Mouse (Mus musculus): ENCODE results near the gene Rab42.

Gene Rab42

DNA sequence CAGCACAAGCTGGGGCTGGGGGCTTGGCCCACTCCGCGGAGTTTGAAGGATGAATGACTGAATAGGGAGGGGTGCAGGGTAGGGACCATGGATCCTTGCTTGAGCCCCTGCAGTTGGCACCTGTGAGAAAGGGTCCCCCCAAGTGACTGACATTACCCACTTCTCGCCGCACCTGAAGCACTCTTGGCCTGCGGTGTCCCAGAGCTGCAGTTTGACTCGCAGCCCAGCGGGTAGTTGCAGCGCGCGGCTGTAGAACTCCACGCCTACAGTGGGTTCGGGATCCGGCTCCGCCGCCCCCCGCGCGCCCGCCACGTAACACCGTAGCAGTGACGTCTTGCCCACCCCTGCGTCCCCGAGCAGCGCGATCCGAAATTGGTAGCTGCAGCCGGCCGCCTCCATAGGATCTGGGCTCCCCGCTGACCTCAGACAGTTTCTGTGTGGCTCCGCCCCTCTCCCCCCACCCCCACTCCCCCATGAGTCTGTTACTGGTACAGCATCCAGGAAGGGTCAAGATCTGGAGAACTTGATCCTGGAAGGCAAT, at the start of gene Rab42:
TSS of gene Rab42 (minus strand) at position 447 of the 541 bp plus-strand sequence.
- DNase-seq, result peak; percentile 97

DNA sequence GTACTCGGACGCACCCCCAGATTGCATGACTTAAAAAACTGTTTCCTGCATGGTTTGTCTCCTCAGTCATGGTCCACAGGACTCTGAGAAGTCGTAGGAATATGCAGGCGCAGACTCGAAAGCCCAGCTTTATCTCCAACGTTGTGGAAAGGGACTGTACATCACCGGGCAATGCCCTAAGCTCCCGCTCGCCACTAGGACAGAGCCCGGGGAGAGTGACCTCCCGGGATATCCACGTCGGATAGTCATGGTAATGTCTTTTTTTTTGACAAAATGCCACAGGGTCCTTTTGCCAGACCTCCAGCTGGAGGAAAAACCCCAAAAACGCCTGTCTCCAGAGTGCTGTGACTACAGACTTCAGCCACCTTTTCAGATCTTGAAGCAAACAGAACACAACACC, 49.6 kb upstream of the Rab42 start:
- peak; percentile 93 for DNase-seq

DNA sequence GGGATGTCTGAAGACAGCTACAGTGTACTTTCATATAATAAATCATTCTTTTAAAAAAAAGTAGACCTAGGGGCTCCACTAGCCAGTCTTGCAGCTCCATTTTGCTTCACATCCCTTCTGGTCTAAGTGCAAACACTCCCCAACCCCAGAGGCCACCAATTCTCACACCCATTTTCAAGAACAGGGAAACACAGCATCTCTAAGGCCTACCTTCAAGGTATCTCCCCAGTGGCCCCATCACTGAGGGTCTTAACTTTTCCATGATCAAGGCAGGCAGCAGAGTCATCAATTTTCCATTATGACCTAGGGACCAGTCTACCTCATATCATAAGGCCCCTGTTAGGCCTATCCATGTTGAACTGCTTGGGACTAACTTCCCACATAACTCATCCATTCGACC, 48.2 kb upstream of the Rab42 start:
- no peak for DNase-seq

DNA sequence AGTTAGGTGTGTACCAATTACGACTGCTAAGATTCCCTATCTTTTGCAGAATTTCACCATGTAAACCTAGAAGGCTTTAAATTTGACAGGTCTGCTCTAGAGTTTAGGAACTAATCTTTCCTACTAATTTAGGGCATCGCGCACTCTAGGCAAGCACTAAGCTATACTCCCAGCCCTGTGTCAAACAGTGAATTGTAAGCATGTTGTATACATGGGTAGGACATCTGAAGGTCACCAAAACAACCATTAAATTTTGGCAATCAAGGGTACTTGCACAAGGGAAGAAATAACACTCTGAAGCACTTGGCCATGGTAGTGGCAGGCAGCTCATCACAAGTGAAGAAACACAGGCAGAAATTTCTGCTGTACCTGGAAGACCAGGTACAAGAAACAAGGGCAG, 47.7 kb upstream of the Rab42 start:
- no peak for DNase-seq

DNA sequence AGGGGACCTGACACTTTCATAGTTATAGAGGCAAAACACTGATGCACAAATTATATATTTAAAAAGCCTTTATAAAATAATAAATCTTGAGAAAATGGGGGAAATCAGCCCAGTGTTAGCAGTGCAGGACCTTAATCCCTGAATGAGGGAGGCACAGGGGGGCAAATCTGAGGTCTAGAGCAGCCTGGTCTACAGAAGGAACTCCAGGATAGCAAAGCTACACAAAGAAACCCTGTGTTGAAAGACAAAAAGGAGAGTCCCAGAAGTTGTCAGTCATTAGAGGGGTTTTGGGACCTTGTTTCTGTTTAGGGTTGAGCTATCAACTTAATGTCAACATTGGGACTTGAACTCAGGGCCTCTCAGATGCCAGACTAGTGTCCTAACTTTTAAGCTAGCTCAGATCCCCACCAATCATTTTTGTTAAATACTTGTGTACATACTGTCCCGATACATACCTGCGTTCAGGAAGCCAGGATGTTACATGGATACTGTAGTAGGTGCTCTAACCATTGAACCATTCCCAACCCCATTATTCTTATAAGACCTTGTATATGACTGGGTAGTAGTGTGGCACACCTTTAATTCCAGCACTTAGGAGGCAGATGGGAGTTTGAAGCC, 47.0 kb upstream of the Rab42 start:
- DNase-seq, result no peak

DNA sequence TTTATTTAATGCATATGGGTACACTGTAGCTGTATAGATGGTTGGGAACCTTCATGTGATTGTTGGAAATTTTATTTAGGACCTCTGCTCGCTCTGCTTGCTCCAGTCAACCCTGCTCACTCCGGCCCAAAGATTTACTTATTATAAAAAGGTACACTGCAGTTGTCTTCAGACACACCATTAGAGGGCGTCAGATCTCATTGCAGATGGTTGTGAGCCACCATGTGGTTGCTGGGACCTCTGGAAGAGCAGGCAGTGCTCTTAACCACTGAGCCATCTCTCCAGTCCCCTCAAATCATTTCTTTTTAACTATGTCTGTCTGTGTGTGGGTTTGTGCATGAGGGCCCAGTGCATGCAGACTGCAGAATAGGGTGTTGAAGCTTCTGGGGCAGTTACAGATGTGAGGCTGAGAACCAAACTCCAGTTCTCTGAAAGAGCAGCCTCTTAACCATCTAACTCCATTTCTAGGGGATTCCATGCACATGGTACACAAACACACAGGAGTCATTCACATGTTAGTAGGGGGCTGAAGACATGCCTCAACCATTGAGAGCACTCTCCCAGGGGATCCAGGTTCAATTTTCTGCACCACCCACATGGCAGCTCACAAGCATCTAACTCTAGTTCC, 46.4 kb upstream of the Rab42 start:
- no peak for DNase-seq

DNA sequence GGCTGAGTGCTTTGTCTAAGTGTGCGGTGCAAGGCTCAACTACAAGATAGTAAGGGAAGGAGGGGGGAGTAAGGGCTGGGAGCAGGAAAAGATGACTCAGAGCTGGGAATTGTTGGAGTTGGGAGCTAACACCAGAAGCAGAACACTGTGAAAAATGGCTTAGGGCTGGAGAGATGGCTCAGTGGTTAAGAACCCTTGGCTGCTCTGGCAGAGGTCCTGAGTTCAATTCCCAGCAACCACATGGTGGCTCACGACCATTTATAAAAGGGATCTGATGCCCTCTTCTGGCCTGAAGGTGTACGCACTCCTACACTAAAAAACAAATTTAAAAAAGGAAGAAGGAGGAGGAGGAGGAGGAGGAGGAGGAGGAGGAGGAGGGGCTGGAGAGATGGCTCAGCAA, 43.5 kb upstream of the Rab42 start:
- no peak for DNase-seq

DNA sequence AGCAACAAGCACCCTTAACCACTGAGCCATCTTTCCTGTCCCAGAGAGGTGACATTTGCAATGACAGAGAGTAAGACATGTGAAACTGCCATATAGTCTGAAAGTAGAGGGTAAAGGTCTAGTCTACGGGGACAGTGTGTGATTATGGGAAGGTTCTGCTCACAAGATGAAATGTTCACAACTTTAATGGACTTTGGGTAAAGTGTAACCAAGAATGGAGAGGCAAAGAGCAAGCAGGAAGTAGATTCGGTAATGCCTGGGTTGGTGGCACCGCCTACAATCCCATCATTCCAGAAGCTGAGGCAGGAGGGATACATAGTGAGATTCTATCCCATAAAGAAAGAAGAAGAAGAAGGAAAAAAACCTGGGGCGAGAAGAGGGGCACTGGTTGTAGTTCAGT, 43.1 kb upstream of the Rab42 start:
- no peak for DNase-seq

DNA sequence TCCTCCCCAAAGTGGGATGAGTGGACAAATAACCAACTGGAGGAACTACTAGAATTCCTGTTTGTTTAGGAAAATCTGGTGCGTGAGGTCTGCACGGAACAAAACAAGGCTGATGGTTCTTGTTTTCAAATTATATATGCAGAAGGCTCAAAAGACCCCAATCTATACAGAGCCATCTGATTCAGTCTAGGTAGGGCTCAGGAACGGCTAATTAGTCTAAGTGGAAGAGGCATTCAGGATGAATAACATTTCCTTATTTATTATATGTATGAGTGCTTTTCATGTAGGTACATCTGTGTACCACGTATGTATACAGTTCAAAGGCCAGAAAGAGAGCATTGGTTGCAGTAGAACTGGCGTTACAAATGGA, 42.6 kb upstream of the Rab42 start:
- DNase-seq, result no peak

DNA sequence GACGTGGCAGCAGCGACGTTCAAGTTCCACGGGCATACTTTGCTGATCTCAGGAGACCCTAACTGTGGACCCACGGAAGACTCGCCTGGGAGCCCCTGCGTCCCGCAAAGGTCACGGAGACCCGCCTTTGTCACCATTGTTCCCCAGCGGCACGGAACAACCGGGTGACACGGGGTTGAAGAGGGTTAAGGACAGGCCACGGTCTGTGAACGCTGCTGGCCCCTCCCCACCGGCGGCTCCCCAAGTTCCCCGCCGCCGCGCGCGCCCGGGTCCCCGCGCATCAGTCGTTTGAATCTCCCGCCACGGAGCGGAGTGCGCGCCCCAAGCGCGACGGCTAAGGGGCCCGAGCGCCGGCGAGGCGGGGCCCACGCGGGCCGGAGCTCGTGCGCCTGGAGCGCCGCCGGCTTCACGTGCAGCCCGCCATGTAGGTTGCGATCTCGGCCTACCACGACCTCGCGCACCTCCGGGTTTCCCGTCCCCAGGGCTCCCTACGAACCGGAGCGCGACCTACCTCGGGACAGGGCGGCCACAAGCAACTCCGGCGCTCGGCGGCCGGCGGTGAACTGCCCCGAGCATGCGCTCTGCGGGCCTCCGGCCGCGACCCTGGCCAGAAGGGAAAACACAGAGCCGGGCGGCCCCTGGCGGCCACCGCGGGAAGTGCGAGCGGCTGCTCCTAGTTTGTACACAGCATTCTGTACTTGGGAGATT, 42.1 kb upstream of the Rab42 start:
- peak; percentile 99 for DNase-seq

DNA sequence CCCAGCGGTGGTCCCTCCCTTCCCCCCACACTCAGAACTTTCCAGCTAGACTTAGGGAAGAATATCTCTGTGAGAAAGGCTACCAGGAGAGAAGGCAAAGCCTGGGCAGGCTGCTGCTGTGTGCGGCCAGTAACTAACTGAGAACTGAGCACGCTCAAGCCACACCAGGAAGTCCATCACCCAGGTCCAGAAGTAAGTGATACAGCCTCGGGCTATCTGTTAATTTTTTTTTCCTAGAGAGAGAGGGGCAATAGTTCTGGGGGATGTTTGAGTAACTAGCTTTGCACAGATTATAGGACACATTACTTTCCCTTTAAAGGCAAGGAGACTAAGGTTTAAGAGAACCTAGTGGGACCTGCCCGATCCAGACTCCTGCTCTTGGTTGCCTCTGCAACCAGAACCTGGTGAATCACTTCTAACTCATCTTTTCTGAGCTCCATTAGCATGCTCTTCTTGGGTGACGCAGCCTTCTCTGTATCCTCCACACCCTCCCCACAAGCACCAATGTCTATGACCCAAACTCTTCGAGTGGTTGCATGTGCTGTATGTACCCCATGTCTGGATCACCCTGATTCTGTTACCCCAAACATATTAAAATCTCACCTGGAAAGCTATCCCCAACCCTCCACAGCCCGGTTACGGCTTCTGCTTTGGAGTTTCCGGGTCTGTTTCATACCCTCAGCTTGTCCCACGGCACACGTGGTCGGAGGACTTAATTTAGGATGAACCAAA, 41.4 kb upstream of the Rab42 start:
- DNase-seq, result no peak

DNA sequence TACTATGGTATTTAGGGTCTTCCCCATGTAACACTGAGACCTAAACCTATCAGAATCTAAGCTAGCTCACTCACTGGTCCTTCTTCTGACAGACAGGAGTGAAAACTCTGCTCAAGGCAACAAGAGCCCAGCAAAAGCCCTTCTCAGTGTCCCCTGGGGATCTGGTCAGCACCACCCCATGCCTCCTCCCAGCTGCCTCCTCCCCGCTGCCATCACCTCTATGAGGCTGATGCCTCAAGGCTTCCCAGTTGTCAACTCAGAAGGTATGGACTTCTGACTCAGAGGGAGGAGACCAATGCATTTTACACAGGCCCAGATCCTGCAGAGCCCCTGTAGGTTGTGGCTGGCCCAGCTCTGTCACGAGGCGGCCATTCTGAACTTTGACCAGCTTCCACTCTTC, 38.3 kb upstream of the Rab42 start:
- no peak for DNase-seq

DNA sequence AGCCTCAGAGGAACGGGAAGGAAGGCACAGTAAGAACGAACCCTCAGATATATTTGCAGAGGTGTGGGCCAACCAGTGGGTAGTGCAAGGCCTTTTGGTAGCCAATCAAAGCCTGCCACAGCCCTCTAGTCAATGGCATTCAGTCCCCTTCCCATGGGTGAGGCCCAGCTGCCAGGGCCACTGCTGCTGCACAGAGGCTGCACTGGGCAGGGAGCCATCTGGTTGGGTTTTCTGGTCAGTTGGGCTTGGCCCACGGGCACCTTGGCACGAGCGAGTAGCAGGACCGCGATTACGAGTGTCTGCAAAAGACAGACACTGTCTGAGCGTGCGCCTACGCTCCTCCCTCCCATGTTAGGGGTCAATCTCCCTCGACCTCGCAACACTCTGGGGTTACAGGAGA, 35.8 kb upstream of the Rab42 start:
- peak; percentile 97 for DNase-seq

DNA sequence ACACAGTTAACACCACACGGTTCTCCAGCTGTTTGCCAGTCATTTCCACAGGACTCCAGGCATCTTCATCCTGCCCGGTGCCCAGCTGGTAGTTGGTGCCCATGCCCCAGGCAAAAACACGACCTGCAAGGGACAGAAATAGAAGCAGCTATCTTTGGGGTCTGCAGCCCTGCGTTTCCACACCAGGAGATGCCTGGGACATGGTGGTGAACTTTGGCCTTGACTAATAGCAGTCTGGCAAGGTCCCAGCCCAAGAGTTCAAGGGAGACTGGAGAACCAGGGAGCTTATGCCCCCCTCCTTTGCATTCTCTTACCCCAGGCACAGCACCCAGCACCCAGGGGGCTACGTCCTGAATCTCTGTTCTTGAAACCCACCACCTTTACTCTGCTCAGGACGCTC, 29.7 kb upstream of the Rab42 start:
- DNase-seq, result peak; percentile 81

DNA sequence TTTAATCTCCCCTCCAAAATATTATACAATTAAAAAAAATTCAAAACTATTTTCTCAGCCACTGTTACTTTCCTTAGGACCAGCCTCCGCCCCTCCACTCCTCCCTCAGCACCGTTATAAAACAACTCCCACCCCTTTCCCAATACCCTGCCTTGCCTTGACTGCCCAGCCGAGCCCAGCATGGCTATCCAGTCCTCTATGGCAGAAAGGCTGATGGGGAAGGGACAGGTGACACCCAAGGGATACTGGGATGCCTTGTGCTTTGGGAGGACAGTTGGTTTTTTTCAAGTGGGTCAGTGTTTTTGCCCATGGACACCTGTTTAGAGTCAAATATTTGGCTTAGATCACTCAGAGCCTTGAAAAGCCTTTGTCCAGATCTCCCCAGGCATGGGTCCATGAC, 28.8 kb upstream of the Rab42 start:
- DNase-seq, result peak; percentile 78

DNA sequence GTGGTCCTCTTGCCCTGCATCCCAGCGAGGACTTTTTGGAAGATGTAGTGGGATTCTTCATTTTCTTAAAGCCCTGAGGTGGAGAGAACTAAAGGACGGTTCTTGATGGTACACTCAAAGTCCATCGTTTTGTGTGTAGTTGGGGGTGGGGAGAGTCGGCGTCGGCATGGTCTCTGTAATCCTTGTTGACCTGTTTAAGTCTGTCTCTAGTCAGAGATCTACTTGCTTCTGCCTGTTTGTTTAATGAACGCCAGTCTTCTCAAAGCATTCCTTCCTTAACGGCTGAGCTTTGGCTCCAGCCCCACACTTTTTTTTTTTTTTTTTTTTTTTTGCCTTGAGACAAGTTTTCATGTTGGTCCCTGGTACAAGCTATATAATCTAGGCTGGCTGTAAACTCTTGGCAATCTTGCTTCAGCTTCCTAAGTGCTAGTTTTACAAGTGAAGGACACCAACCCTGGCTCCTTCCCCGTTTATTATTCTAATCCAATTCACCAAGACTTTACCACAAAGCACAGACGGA, 26.7 kb upstream of the Rab42 start:
- no peak for DNase-seq

DNA sequence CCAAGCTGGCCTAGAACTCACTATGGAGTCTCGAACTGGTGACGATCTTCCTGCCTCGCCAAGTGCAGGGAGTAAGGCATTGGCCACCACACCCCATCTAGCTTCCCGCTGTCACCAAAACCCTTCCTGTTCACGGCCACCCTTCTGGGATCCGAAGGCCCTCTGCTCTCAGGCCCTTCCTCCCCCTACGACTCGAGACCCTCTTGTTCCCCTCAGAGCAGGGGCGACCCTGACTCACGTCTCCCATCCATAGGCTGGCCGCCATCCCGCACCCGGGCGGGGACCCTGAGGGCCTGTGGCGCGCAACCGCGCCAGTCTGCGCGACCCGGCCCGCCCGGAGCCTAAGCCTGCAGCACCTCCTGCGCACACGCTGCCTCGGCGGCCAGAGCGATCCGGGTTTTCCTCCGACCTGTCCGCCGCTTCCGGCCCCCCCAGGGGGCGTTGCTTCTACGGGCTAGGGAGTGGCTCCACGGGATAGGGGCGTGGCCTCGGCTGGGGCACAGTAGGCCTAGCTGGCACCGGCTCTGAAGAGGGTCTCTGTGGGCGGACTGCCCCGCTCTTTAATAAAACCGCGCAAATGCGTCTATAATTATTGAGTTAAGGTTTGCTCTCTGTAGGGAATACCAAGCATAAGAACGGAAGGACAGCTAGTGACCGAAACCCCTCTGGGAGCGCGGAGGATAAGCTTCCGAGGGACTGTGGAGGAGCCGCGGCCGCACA, 26.1 kb upstream of the Rab42 start, which contains the start of gene Trnau1ap:
TSS of gene Trnau1ap (minus strand) at position 424 of the 720 bp plus-strand sequence.
- DNase-seq, result peak; percentile 99

DNA sequence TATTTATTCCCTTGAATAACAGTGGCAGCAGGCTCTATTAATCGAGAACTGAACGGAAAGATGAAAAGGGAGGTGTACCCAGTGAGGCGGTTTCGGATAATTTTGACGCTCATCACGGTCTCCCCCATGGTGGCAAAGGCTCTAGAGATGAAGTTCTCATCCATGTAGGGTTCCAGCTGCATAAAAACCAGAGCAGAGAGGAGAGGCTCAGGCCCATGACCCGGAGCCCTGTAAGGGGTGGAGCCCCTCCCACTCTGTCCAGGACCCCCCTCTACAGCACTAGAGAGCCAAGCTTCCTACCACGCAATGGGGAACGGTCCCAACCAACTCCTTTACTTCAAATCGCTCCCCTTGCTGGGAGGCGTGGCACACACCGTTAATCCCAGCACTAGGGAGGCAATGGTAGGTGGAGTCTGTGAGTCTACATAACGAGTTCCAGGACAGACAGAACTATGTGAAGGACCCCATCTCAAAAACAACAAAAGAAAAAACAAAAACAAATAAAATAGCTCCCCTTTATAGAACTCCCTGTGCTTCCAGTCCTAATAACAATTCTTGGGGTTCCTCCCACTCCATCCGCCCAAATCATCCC, 25.3 kb upstream of the Rab42 start:
- DNase-seq, result peak; percentile 89

DNA sequence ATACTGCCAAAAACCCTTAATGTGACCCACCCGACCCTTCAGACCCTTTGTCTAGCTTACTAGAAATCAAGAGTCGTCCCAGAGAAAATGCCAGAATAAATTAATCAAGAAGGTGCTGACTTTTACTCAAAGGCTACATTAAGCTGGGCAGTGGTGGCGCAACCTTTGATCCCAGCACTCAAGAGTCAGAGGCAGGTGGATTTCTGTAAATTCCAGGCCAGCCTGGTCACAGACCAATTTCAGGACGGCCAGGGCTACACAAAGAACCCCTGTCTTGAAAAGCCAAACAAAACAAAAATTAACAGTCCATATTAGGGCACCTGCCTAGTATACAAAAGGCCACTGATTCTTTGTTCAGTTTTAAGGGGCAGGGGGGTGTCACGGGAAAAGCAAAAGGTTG, 23.3 kb upstream of the Rab42 start:
- DNase-seq, result peak; percentile 71

DNA sequence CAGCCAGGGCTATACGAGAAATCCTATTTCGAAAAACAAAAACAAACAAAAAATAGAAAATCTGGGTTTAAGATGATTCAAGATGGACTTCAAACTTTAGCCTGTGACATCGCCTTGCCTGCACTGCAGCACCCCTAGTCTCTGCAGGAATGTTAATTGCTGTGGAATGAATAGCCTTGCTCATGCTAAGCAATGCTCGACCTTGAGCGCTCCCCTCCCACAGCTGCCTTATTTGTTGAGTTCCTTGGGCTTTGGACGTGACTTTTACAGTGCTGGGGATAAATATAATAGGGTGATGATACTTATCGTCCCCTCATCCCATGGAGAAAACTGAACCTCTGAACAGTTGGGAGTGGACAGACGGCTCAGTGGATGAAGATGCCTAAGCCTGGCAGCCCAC, 12.5 kb upstream of the Rab42 start:
- no peak for DNase-seq

DNA sequence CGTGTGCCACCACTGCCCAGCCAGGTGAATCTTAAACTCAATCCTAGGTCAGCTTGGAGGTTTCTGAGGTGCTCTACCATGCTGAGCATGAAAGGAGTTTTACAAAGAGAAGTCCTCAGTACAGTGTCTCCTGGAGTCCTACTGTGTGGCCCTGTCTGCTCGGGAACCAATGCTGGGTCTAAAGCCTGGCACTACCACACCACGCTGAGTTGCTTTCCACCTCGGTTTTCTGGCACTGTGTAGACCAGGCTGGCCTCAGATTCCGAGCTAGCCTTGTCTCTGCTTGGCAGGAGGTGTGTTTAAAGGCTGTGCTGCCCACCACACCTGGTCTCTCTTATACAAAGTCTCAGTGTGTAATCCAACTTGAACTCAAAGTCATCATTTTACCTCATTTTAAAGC, 9.4 kb upstream of the Rab42 start:
- DNase-seq, result no peak

DNA sequence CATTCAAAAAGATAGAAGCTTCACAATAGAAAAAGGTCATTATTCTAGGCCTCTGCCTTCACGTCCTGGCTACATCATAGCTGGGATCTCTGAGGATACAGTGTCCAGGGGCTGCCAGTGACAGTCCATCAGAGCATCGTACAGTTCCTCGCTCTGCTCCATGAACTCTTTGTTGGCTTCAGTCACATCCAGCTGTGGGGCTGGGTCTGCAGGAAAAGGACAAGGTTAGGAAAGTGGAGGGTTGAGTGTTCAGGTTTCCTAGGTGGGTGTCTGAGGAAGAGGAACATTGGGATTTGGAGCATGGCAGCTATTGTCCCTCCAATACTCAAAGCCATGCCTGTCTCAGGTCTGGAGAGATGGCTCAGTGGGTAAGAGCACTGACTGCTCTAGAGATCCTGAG, 8.6 kb upstream of the Rab42 start:
- no peak for DNase-seq
